Mouse (Mus musculus): ENCODE results near the gene Hebp1.

Hebp1 gene

GRCm38 (mm10) chr6:135116479-135116878 lies 81.3 kb downstream of the Hebp1 start:
- DNase-seq (ENCODE audit: low spot score in 2 of 2) = no peak

- no peak for DNase-seq (ENCODE audit: low spot score in 2 of 2)
These were observed 84.7 kb downstream of the Hebp1 start for GRCm38 (mm10) chr6:135113114-135113436.

- no peak for DNase-seq (ENCODE audit: low spot score in 2 of 2)
These were observed 85.3 kb downstream of the Hebp1 start for GRCm38 (mm10) chr6:135112411-135113113.

GRCm38 (mm10) chr6:135107014-135107413 lies 90.8 kb downstream of the Hebp1 start:
- DNase-seq (ENCODE audit: low spot score in 2 of 2) = no peak

GRCm38 (mm10) chr6:135102736-135103303 lies 95.0 kb downstream of the Hebp1 start:
- DNase-seq (ENCODE audit: low spot score in 2 of 2) = no peak

GRCm38 (mm10) chr6:135100787-135101472 lies 96.9 kb downstream of the Hebp1 start:
- DNase-seq (ENCODE audit: low spot score in 2 of 2) = no peak

GRCm38 (mm10) chr6:135092798-135093470 lies 104.9 kb downstream of the Hebp1 start:
- no peak for DNase-seq (ENCODE audit: low spot score in 2 of 2)

GRCm38 (mm10) chr6:135090661-135091060 lies 107.2 kb downstream of the Hebp1 start:
- DNase-seq (ENCODE audit: low spot score in 2 of 2) = no peak

- no peak for DNase-seq (ENCODE audit: low spot score in 2 of 2)
These were observed 108.0 kb downstream of the Hebp1 start for GRCm38 (mm10) chr6:135089786-135090185.

GRCm38 (mm10) chr6:135087721-135088451 lies 109.9 kb downstream of the Hebp1 start:
- DNase-seq (ENCODE audit: low spot score in 2 of 2) = peak; percentile 58 to 82
